Mouse (Mus musculus) heart, adult 8-10 months (tissue): ENCODE measurements at regions not wholly inside any gene's neighbourhood (a gene's known extent, or its start where the extent isn't known, plus 50 kb on each side); places are given as distances from the start of the nearest gene placed in this dataset.

ENCODE experiments used
- DNase-seq: peaks from one replicate; pipeline ENCODE4 v3.0.0; 2022; ENCODE audit warnings: low spot score

- no peak for DNase-seq
These were observed 153.2 kb downstream of the Usp25 start for GRCm38 (mm10) chr16:77166722-77167121.

GRCm38 (mm10) chr16:77173026-77173692 is 159.7 kb downstream of the Usp25 start:
- peak; percentile 16 for DNase-seq

GRCm38 (mm10) chr16:77174744-77175432 is 161.4 kb downstream of the Usp25 start:
- DNase-seq = no peak

- no peak for DNase-seq
These were observed 167.5 kb downstream of the Usp25 start for GRCm38 (mm10) chr16:77180990-77181389.
